Mouse (Mus musculus): ENCODE data around the gene Fcho2. TPM values are rescaled to one million over a fixed set of nuclear protein-coding genes. Genes with fewer than 3 reads are reported as not detected.

Gene Fcho2
- total and polyA plus RNA-seq, 2 experiments, result 5.8 to 23.2 TPM

DNA sequence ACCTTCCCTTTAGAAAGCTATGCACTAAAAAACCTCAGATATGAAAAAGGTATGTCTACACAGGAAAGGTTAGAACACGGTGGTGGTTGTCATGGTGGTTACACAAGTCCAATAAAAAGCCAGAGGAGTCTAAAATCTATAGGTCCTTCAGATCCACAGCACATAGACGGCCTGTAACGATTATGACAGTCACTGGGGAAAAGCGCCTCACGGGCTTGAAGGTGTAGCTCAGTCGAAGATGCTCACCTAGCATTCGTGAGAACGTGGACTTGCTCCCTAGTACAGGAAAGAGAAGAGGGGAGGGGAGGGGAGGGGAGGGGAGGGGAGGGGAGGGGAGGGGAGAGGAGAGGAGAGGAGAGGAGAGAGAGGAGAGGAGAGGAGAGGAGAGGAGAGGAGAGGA, 111.5 kb downstream of the Fcho2 start:
- H3K79me2 ChIP-seq (ENCODE audit: control insufficient read depth, insufficient read depth, low read length), result no peaks in the 10 kb centered on the region
- H3K4me3 ChIP-seq (ENCODE audit: insufficient read depth, low read depth, low read length), result no peak overlapping the region
- TF ChIP-seq CTCF (IDR thresholded peaks at IDR 0.05; ENCODE audit: low read depth, low read length) (no peak), POLR2A (IDR thresholded peaks at IDR 0.05; ENCODE audit: extremely low read depth, insufficient read depth, low read length) (no peak)
- WGBS, result 89% methylated on average over 6 of the region's 8 CpGs
- no peak for DNase-seq (ENCODE audit: extremely low read depth, low read depth, low spot score)
- H3K27ac ChIP-seq (replicated peaks; ENCODE audit: insufficient read depth, low read depth, low read length), result no peak overlapping the region
- H3K9ac ChIP-seq (ENCODE audit: low read depth, low read length), result no peak overlapping the region
- H3K27me3 ChIP-seq (ENCODE audit: control insufficient read depth, insufficient read depth, low read length), result no peaks in the 10 kb centered on the region
- no peaks in the 10 kb centered on the region for H3K4me1 ChIP-seq (ENCODE audit: control insufficient read depth, insufficient read depth, low read length)
- no peaks in the 10 kb centered on the region for H3K36me3 ChIP-seq (ENCODE audit: control insufficient read depth, insufficient read depth, low read length)

DNA sequence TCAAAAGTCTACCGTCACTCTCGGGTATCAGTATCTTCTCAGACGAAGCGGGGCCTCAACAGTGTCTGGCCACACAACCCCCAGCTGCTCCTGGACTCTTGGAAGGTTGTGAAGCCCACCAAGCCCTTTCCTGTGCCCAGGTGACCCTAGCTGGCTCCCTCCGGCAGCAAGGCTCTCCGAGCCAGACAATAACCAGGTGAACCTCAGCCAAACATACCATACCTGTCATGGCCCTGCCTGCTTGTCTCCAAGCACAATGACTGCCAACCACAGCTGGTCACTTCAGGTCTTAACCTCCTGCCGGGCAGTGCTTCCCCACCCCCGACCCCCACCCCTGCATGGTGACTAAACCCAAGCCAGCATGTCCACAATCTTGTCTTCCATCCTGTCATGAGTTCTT, 112.9 kb downstream of the Fcho2 start:
- H3K27ac ChIP-seq (replicated peaks; ENCODE audit: insufficient read depth, low read depth, low read length), result no peak overlapping the region
- TF ChIP-seq CTCF (IDR thresholded peaks at IDR 0.05; ENCODE audit: low read depth, low read length) (no peak), POLR2A (IDR thresholded peaks at IDR 0.05; ENCODE audit: extremely low read depth, insufficient read depth, low read length) (no peak)
- no peak for DNase-seq (ENCODE audit: extremely low read depth, low read depth, low spot score)

DNA sequence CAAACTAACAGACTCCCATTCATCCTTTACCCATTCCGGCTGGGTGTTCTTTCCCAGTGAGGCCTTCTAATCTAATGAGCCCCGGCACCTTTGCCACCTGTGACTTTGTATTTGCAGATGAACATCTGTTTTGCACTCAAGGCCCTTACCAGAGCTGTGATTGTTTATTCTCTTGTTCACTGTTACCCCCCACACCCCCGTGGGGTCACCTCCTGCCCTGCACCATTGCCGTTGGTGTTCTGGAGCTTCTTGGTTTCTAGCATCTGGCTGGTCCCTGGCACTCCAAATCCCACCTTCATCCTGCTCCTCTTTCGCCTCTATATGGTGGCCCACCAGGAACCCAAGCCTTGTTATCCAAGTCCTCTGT, 114.0 kb downstream of the Fcho2 start:
- WGBS, result 92% methylated on average over 5 of the region's 5 CpGs
- no peaks in the 10 kb centered on the region for H3K79me2 ChIP-seq (ENCODE audit: control insufficient read depth, insufficient read depth, low read length)
- H3K27ac ChIP-seq (replicated peaks; ENCODE audit: insufficient read depth, low read depth, low read length), result no peak overlapping the region
- H3K27me3 ChIP-seq (ENCODE audit: control insufficient read depth, insufficient read depth, low read length), result no peaks in the 10 kb centered on the region
- no peaks in the 10 kb centered on the region for H3K4me1 ChIP-seq (ENCODE audit: control insufficient read depth, insufficient read depth, low read length)
- no peak overlapping the region for H3K4me3 ChIP-seq (ENCODE audit: insufficient read depth, low read depth, low read length)
- H3K9ac ChIP-seq (ENCODE audit: low read depth, low read length), result no peak overlapping the region
- no peak for DNase-seq (ENCODE audit: extremely low read depth, low read depth, low spot score)
- H3K36me3 ChIP-seq (ENCODE audit: control insufficient read depth, insufficient read depth, low read length), result no peaks in the 10 kb centered on the region
- TF ChIP-seq POLR2A (IDR thresholded peaks at IDR 0.05; ENCODE audit: extremely low read depth, insufficient read depth, low read length) (no peak), CTCF (IDR thresholded peaks at IDR 0.05; ENCODE audit: low read depth, low read length) (no peak)

More for the DNA sequence above, 112.9 kb downstream of the Fcho2 start:
- Histone ChIP-seq H3K4me3 (ENCODE audit: insufficient read depth, low read depth, low read length) (no peak overlapping the region), H3K9ac (ENCODE audit: low read depth, low read length) (no peak overlapping the region), H3K4me1 (ENCODE audit: control insufficient read depth, insufficient read depth, low read length) (no peaks in the 10 kb centered on the region), H3K79me2 (ENCODE audit: control insufficient read depth, insufficient read depth, low read length) (no peaks in the 10 kb centered on the region), H3K27me3 (ENCODE audit: control insufficient read depth, insufficient read depth, low read length) (no peaks in the 10 kb centered on the region), H3K36me3 (ENCODE audit: control insufficient read depth, insufficient read depth, low read length) (no peaks in the 10 kb centered on the region)
- WGBS, result 88% methylated on average over 8 of the region's 8 CpGs

DNA sequence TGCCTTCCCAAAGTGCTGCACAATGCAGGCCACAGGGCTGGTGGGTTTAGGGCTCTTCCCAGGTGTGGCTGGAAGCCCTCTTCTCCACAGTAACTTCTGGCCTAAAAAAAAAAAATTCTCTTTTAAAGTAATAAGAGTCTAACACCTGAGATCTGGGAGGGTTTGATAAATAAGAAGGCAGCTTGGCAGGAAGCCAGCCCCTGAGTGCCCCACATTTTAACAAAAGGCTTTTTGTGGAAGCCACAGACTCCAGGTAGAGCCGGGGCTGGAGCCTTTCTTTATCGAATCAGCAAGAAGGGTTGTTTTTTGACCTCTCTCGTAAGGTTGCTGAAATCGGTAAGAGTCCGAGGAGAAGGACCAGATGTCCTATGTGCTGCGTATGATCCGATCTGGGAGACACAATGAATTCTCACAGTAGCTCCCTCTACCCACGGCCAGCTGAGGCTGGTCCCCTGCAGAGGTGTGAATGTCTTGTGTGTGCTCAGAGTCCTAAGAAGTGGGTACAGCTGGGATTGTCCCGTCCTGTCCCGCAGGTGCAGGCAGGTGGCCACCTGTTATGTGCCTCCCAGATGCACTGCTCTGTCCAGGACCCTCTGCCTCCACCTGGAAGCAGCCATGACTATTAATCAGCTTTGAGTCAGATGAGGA, 114.5 kb downstream of the Fcho2 start:
- no peak overlapping the region for H3K9ac ChIP-seq (ENCODE audit: low read depth, low read length)

DNA sequence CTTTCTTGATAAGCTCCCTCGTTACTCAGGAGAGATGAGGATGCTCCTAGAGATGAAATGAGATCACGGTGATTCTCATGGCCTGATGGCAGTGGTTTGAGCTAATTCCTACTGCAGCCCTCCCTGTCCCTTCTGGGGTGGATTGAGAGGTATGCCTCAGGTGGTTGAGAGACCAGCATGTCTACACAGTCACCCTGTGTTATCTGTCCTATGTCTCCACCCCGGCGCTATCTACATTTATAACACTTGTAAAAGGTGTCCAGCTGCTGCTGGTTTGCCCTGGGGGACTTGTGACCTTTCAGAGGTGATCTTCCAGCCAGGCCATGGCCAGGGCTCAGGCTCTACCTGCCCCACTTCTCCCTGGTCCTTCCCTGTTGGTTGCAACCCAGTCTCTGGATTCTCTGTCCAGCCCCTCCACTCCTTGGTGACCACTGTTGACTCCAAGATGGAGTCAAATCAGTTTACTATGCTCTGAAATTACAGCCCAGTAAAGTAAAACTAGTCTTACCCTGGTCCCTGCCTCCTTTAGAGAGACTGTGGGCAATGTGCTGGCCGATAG, 115.2 kb downstream of the Fcho2 start:
- peaks cover 6% of the 10 kb centered on the region for H3K4me1 ChIP-seq (ENCODE audit: control insufficient read depth, insufficient read depth, low read length)
- DNase-seq (ENCODE audit: extremely low read depth, low read depth, low spot score), result no peak
- TF ChIP-seq POLR2A (IDR thresholded peaks at IDR 0.05; ENCODE audit: extremely low read depth, insufficient read depth, low read length) (no peak), CTCF (IDR thresholded peaks at IDR 0.05; ENCODE audit: low read depth, low read length) (no peak)
- no peaks in the 10 kb centered on the region for H3K27me3 ChIP-seq (ENCODE audit: control insufficient read depth, insufficient read depth, low read length)
- no peak overlapping the region for H3K27ac ChIP-seq (replicated peaks; ENCODE audit: insufficient read depth, low read depth, low read length)
- no peaks in the 10 kb centered on the region for H3K79me2 ChIP-seq (ENCODE audit: control insufficient read depth, insufficient read depth, low read length)
- no peak overlapping the region for H3K9ac ChIP-seq (ENCODE audit: low read depth, low read length)
- H3K4me3 ChIP-seq (ENCODE audit: insufficient read depth, low read depth, low read length), result no peak overlapping the region
- 88% methylated on average over 5 of the region's 5 CpGs for WGBS
- no peaks in the 10 kb centered on the region for H3K36me3 ChIP-seq (ENCODE audit: control insufficient read depth, insufficient read depth, low read length)

More for the DNA sequence above, 114.5 kb downstream of the Fcho2 start:
- Histone ChIP-seq H3K4me3 (ENCODE audit: insufficient read depth, low read depth, low read length) (no peak overlapping the region), H3K79me2 (ENCODE audit: control insufficient read depth, insufficient read depth, low read length) (no peaks in the 10 kb centered on the region), H3K27me3 (ENCODE audit: control insufficient read depth, insufficient read depth, low read length) (no peaks in the 10 kb centered on the region), H3K27ac (replicated peaks; ENCODE audit: insufficient read depth, low read depth, low read length) (no peak overlapping the region), H3K4me1 (ENCODE audit: control insufficient read depth, insufficient read depth, low read length) (0 out of 2 replicates have a peak, but pooled peaks cover 1% of the 10 kb centered on the region), H3K36me3 (ENCODE audit: control insufficient read depth, insufficient read depth, low read length) (no peaks in the 10 kb centered on the region)
- no peak for TF ChIP-seq CTCF (IDR thresholded peaks at IDR 0.05; ENCODE audit: low read depth, low read length)
- no peak for TF ChIP-seq POLR2A (IDR thresholded peaks at IDR 0.05; ENCODE audit: extremely low read depth, insufficient read depth, low read length)
- DNase-seq (ENCODE audit: extremely low read depth, low read depth, low spot score), result no peak
- WGBS, result 87% methylated on average over 10 of the region's 10 CpGs

DNA sequence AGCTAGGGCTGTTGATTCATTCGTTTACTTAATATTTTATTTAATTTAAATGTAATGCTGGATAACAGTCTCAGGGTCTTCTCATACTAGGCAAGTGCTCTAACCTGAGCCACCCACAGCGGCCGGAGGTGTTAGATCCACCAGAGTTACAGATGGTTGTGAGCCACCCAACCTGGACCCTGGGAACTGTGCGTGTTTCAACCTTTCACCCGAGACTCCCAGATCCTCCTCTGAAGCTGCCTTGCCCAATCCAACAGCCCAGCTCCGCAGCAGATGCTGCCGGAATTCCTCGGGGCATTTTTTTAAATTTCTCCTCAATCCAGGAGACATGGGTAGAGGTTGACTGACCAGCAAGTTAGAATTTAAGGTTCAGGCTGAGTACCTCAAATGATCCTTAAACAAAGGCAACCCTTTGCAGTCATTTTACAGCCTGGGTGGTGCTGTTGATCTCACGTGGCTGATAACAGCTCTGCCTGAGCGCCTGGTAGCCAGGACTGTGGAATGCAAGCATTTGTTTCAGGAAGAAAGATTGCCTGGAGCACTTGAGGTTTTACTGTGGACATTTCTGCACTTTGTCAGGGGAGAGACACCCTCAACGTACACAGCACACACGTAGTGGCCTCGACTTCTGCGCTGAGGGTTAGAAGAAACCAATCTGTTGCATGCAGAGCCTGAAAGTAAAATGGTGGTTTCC, 116.1 kb downstream of the Fcho2 start:
- H3K4me1 ChIP-seq (ENCODE audit: control insufficient read depth, insufficient read depth, low read length), result peaks cover 7% of the 10 kb centered on the region
- TF ChIP-seq CTCF (IDR thresholded peaks at IDR 0.05; ENCODE audit: low read depth, low read length) (no peak), POLR2A (IDR thresholded peaks at IDR 0.05; ENCODE audit: extremely low read depth, insufficient read depth, low read length) (no peak)
- H3K27me3 ChIP-seq (ENCODE audit: control insufficient read depth, insufficient read depth, low read length), result no peaks in the 10 kb centered on the region
- H3K4me3 ChIP-seq (ENCODE audit: insufficient read depth, low read depth, low read length), result no peak overlapping the region
- no peak overlapping the region for H3K27ac ChIP-seq (replicated peaks; ENCODE audit: insufficient read depth, low read depth, low read length)
- DNase-seq (ENCODE audit: extremely low read depth, low read depth, low spot score), result no peak
- no peak overlapping the region for H3K9ac ChIP-seq (ENCODE audit: low read depth, low read length)
- no peaks in the 10 kb centered on the region for H3K79me2 ChIP-seq (ENCODE audit: control insufficient read depth, insufficient read depth, low read length)
- WGBS, result 77% methylated on average over 14 of the region's 14 CpGs
- no peaks in the 10 kb centered on the region for H3K36me3 ChIP-seq (ENCODE audit: control insufficient read depth, insufficient read depth, low read length)

Data from liver, adult 2 months (tissue).